Mouse (Mus musculus): Measurements from ENCODE around the gene Mpzl1.
A peak's percentile ranks its signal among the peaks of the same experiment; 100 is the strongest.

Mpzl1 gene

GRCm38 (mm10) chr1:165655482-165655881, 21.1 kb upstream of the Mpzl1 start:
- DNase-seq (ENCODE audit: low spot score), result no peak

DNA sequence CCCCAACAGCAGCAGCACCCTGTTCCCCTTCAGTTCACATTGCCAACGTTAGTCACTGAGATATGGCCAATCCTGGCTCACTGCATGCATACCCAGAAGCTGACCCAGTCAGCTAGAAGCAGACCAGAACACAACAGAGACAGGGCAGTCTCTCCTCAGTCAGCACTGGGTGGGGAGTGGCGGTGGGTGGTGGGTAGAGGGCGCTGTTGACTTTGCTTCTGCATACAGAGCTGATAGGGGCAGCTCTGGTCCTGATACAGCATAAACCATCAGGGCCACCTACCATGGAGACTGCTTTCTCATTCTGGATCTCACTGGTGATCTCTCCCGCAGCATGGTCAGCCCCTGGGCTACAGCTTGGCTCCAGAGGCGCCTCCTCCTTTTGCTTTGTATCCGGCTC, 20.7 kb upstream of the Mpzl1 start:
- DNase-seq (ENCODE audit: low spot score), result peak; percentile 34

DNA sequence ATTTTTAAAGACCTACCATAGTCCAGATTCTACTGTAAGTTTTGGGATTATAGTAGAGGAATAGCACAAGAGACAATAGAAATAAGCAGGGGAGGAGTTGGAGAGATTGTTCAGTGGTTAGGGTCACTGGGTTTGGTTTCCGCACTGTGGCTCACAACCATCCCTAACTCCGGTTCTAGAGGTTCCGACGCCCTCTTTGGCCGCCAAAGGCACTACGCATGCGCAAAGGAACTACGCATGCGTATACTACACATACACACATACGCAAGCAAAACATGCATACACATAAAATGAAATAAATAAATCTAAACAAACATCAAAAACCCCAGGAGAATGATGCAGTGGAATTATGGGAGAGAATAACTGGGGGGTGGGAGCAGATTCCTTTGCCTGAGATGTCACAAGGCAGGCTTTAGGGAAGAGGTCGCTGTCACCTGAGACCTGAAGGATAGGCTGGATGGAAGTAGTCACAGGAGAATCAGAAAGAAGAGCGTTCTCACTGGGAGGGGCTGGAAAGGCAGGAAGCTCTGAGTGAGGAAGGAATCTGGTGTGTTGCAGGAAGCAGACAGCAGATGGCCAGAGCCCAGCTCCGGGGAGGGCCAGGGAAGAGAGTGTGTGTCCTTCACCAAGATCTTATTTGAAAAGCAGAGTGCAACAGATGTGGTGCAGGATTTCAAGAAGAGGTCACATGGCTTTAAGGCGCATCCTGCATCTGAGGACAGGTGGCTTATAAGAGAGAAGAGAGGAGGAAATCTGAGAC, 19.0 kb upstream of the Mpzl1 start:
- no peak for DNase-seq (ENCODE audit: low spot score)

DNA sequence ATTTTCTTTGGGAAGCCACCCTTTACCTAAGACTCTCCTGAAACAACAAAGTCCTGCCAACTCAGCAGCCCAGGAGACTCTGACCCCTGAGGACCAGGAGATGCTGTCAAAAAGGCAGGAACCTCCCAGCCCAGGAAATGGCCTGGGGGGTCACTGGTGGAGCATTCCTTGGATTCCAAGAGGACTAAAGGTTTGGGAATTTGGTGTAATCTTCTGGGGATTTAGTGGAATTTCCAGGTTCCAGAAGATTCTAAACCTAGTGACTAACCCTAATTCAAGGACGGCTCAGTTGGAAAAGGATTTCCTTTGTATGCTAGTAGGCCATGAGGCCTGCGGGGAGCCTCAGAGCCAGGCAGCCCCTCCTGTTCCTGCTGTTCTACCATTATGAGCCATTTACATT, 18.2 kb upstream of the Mpzl1 start:
- DNase-seq (ENCODE audit: low spot score), result no peak

DNA sequence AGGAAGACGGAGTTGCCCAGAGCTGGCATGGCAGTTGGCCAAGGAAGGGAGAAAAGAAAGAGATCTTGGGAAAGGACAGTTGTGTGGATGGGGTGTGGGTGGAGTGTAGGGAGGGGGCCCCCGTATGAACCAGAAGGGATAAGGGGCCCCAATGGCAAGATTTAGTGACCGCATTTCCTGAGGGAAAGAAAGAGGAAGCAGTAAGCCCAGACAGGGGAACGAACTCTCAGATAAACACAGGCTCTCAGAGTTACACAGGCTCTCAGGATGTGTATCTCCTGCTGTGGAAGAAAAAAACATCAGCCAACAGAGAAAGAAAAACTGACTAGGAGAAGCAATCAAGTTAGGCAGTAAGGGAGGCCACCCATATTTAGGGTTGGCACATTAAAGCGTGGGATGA, 16.8 kb upstream of the Mpzl1 start:
- no peak for DNase-seq (ENCODE audit: low spot score)

DNA sequence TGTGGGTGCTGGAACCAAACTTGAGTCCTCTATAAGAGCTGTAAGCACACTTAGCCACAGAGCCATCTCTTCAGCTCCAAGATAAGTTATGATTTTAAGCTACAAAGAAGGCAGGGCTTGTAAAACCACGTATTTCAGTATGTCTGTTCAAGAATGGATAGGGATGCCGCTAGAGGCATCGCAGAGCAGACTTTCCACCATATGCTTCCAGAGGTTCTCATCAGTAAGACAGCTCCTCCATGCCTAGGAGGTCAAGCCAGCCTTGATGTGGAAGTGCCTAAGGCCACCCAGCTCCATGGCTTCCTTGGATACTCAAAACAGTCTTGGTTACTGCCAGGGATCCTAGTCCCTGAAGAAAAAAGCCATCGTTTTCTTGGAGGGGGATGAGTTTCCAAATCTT, 10.8 kb upstream of the Mpzl1 start:
- DNase-seq (ENCODE audit: low spot score), result no peak

- no peak for DNase-seq (ENCODE audit: low spot score)
These were observed 9.4 kb upstream of the Mpzl1 start for GRCm38 (mm10) chr1:165643735-165644134.

GRCm38 (mm10) chr1:165642780-165643311, 8.5 kb upstream of the Mpzl1 start:
- no peak for DNase-seq (ENCODE audit: low spot score)

DNA sequence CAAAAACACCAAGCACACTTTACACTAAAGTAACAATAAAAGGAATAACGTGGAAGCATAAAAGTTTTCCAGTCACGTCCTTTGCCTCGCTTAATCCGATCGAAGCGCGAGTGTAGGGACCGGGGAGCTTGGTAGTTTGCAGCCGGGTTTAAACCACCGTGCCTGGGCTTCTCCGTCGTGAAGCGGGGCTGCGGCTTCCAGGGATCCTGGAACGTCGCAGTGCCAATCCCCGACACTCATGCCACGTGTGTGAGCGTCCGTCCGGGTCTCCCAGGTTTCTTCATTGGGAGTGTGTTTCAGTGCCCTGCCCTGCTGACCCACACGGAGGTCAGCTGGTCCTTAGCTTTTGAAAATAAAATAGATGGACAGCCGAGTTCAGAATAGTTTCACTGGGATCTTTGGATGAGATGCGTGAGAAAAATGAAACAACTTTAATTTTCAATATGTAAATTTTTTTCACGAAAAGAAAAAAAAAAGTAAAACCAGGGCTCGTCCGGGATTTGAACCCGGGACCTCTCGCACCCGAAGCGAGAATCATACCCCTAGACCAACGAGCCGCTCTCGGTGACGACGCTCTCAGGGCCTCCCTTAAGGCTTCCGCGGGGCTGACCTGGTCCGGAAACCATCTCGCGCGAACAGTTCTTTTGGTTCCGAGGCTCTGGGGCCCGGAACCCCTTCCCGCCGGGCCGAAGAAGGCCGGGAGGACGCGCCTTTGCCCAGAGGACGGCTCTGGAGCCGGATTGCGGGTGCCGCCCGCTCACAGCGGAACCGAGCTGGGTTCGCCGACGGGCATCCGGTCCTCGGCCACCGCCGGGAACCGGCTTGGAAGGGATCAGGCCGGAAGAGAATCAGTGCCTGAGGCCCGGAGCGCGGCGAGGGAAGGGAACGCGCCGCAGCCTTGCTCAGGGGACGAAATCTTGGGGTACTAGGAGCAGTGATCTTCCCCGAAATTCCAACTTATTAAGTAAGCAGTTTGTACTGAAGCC, 7.7 kb upstream of the Mpzl1 start:
- DNase-seq (ENCODE audit: low spot score), result peak; percentile 85

DNA sequence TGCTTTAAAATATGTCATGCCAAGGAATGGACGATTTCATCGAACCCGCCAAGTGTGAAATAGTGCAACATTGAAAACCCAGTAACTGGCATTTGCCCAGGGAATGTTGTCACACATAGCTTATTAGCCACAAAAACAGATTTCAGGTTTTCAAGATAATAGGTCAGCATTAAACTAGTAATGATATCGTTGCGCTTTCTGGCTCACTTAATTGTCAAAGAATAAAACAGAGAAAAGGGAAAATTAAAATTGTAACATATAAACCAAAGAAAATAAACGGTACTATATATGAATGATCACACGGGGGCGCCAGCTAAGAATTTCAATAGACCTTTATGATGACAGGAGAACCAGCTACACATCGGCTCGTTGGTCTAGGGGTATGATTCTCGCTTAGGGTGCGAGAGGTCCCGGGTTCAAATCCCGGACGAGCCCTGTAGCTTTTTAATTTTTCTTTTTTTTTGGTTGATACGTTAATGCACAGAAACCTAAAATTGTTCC, 7.0 kb upstream of the Mpzl1 start:
- peak; percentile 81 for DNase-seq (ENCODE audit: low spot score)

DNA sequence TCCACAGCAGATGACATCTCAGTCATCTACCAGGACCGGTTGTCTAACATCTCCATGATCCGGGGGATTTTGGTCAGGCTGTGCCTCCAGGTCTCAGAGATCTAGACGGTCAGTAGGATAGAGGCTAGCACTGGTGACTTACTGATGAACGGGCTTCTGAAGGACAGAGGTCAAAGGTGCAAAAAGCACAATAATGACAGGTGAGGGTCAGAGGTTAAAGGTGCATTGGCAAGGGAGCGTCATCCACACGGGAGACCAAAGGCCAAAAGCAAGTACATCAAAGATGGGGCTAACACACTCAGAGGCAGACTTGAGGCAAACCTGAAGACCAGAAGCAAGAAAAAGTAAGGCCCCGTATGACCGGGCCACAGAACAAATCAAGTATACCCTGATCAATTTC, 2.0 kb upstream of the Mpzl1 start:
- no peak for DNase-seq (ENCODE audit: low spot score)

- DNase-seq (ENCODE audit: low spot score), result no peak
These were observed 938 bp upstream of the Mpzl1 start for GRCm38 (mm10) chr1:165635055-165635897.

GRCm38 (mm10) chr1:165633345-165633744, 993 bp downstream of the Mpzl1 start:
- peak; percentile 13 for DNase-seq (ENCODE audit: low spot score)

DNA sequence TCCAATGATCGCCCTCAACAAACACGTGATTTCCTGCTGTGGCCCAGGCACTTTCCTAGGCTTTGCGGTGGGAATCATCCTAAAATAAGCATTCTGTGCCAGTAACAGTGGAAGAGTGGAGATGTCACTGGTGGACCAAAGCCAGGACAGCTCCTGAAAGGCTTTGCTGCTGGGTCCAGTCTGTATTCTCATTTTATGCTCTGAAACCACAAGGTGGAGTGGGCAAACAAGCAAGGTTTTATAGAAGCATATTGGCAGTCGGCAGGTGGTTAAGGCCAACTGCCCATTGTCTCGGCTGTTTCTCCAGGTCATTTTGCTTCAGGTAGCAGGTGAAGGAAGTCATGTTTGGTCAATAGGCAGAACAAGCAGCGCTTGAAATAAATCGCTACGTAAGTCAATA, 3.2 kb downstream of the Mpzl1 start:
- no peak for DNase-seq (ENCODE audit: low spot score)

DNA sequence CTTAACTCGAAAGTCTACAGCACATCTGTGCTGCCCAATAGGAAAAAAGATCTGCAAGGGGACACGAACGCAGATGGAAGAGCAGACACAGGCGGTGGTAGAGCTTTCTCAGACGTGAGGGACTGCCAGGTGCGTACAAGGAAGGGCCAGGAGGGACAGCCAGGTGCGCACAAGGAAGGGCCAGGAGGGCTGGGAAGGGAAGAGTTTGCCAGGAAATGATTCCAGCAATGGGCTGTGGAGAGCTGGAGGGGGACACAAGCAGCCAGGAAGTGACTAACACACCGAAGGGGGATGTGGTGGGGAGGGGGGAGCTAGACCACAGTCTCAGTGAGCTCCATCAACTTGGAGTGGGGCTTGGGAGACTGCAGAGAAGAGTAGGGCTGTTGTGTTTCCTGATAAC, 4.4 kb downstream of the Mpzl1 start:
- no peak for DNase-seq (ENCODE audit: low spot score)

DNA sequence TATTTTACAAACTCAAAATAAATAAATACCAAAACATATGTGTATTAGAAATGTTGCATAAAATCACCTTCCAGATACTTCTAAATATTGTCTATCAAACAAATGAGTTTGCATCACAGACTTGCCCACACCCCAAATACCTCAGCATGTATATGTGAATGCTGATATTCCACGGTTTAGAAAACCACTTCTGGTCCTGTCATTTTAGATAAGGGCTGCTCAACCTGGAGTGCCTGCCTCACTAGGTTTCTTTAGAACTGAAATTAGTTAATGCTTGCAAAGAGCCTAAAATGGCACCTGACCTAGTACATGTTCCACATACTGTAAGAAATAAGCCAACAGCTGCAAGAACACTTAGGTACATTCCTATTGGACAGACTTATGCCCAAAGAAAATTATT, 5.7 kb downstream of the Mpzl1 start:
- DNase-seq (ENCODE audit: low spot score), result no peak

DNA sequence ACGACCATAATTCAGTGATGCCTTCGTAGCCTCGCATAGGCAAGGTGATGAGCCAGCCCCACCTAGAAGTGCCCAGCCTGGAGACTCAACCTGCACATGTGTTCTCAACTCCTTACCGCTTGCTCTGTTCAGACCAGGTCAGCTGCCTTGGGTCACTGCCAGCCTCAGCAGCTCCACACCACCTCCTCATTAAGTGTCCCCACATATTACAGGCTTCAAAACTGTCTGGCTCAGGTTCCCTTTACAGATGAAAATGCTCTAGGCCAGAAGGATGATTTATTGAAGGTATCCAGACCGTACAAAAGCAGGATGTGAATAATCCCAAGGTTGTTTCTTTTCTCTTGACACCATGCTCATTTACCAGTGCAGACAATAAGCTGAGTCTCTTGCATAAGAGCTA, 8.4 kb downstream of the Mpzl1 start:
- no peak for DNase-seq (ENCODE audit: low spot score)

- no peak for DNase-seq (ENCODE audit: low spot score)
These were observed 9.3 kb downstream of the Mpzl1 start for GRCm38 (mm10) chr1:165625058-165625457.

DNA sequence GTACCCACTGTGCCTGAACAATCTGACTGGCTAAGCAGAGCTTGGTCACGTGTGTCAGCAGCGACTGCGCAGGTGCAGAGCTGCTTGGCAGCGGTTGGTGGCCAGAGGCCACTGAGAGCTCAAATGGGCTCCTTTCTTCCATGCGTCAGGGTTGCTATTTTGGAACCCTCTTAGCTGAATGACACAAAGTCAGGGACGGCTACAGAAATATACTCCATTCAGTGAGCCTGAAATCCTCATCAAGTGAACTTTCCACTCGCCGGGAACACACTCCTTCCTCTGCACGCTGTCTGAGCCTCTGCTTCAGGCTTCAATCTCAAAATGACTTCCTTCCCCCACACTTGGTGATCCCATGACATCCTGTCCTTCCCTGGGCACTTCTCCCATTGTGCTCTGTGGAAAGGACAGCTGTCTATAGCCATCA, 16.1 kb downstream of the Mpzl1 start:
- no peak for DNase-seq (ENCODE audit: low spot score)

DNA sequence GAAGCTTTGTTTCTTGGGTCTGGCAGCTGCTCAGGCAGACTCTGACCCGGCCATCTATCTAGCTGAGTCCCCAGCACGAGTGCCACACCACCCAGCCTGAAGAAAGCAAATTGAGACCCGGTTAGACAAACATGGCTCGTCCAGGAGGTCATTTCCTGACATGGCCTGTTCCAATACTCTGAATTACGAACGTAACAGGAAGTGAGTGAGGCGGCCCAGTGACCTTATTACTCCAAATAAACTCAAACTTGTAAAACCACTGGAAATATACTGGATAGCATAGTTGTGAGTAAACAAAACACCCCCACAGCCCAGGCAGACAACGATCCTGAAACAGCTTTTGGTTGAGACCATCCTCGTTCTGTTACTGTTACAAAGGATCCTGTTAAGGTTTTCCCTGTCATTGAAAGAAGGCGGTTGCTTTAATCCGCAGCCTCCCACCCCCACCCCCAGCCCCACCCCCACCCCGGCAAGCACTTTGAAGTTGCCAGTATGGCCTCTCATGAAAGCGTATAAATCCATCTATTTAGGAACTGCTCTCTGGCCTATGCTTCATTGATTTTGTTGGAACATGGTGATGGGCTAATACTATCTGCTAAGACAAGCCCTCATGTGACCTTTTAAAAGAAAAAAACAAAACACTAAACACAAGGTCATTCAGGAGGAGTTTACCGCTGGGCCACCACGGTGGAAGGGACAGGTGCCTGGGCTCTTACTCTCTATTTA, 17.0 kb downstream of the Mpzl1 start:
- no peak for DNase-seq (ENCODE audit: low spot score)

DNA sequence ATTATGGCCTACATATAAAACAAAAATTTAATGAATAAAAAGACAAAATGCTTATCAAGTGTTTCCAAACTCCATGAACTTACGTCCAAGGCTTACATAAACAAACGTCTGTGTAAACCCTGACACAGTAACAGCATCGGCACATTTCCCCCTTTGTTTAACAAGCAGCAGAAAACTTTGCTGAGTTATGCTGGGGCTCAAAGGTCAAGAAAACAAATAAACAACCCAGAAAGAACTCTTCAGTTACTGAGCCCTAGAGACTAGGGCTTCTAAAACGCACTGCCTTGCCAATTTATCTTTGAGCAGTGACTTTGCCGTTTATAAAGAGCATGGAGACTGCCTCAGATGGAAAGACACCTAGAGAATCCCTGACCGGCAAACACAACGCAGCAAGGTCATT, 17.7 kb downstream of the Mpzl1 start:
- no peak for DNase-seq (ENCODE audit: low spot score)
